Mouse (Mus musculus): Measurements from ENCODE around the gene Wnt1.
A peak's percentile ranks its signal among the peaks of the same experiment; 100 is the strongest.
"Not testable (repeated sequence)": the region's sequence is repeated elsewhere in the genome, so short reads cannot be mapped to it uniquely, and the experiment has no call there.

The Wnt1 gene

DNA sequence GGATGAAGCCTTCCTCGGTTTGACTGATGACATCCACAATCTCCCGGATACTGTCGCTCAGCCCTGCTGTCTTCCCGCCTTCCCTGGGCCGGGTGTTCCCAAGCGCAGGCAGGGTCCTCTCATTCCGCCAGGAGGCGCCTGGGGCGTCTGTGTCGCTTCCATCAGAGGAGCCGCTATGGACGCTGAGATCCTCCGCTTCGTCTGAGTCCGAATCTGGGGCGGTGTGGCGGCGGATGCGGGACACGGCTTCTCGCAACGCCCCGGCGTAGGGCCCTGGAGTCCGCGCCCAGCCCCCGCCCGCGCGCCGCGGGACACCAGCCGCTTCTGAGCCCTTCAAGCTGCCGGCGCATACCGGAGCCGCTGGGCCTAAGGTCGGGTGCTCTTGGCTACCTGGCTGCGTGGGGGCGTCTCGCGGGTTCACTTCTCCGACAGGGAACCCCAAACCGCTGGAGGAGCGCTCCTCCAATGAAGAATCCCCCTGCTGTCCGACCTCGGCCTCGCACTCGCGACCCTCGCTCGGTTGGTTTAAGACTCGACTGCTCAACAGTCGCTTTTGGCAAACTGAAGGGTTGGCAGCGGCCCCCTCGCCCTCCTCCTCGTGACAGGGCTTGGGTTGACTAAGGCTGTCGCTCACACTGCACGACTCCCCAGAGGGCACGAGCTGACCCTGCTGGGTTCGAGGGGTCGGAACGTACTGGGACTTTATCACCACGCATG lies 15.8 kb downstream of the Wnt1 start:
- no peak for DNase-seq (ENCODE audit: low spot score in 2 of 2)

DNA sequence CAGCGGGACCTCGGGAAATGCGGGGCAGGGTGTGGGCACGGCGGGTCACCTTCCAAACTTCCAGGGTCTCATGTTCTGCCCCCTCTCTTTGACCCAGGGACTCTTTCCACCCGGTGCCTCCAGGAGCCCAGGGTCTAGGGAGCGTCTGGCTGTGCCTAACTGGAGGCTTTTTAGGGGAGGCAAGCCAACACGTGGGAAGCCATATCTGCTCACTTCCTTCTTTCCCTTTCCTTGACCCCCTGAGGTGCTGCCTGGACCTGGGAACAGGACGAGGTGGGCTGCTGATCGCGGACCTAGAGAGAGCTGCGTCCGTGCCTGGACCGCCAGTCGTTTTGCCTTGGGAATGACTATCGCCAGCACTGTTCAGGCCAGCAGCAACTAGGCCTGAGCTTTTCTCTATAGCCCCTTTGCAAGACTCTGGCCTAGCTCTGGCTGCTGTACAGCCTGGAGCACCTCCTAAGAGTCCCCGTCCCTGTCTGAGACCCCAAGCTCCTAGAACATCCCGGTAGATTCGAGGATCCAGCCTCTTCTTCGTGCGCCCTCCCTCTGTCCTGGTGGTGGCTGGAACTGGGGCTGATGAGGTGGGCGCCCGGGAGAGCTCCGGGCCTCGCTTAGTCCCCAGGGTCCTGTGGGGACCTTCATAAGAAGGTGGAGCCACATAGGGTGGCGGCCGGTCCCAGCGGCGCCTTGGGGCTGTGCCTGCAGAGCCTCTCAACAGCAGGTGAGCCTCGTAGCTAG lies 16.6 kb downstream of the Wnt1 start:
- DNase-seq (ENCODE audit: low spot score in 2 of 2): no peak

DNA sequence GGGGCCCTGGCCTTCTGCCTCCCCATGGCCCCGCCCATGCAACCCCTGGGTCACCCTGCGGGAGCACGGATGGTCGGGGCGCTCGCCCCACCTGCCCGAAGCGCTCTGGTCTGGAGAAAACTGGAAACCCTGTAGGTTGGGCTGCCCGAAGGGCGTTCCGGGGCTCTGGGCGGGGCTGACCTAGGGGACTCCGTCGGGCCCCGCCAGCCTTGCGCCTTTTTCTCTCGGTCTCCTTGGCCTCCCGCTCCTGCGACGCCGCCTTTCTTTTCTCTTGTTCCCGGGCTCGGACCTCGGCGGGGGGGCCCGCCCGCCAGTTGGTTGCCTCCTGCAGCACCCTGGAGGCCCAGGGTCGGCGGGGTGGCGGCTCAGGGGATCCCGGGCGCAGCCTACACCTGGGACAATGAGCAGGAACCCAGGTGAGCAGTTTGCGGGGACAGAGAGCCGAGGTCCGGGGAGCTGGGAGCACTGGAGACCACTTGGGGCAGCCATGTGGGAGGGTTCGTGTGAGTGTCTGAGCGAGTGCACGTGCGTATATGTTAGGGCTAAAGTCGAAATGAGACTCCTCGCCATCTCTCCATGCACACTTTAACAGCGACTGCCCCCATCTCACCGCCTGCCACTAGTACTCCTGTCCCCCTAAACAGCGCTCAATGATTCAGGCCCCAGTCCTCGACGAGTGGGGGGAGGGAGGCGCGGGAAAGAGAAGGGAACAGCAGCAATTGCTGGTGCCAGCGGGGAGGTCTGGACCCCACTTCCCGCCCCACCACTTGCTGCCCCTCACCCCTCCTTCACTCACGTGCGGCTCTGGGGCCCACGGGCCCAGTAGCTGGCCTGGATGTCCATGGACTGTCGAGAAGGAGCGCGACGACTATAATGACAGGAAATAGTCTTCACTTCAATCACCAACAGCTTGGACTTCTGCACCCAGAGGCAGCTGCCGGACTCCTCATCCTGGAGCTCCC lies 17.4 kb downstream of the Wnt1 start:
- no peak for DNase-seq (ENCODE audit: low spot score in 2 of 2)

DNA sequence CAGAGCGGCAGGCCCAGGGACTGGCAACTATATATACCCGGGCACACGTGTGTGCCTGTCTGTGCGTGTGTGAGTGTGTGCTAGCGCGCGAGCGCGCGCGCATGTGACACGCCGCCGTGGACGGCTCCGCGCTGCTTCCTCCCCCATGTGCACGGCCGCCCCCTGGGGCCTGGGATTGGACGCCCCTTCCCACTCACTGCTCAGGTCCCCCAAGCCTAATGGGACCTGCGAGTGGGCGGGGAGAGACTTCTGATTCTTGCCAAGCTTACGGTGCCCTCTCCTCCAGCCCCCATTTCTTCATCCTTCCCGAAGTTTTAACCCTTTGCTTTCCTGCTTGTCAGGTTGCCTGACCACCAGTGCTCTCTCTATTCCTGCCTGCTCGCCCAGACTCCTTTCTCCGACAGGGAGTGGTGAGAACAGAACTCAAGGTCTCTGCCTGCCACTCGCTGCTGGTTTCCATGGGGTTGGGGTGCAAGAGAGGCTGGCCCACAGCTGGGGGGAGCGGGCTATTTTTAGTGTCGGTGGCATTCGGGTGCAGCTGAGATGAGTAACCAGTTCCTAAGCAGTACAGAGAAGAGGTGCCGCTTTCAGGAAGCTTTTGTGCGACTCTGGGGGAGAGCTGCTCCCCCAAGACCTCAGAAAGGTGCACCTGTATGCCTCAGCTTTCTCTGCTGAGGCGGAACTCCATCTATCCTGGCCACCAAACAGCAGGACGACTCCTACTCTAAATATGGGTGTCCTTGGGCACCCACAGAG lies 18.4 kb downstream of the Wnt1 start:
- DNase-seq (ENCODE audit: low spot score in 2 of 2): peak in 1 of 2 experiments; percentile 63

DNA sequence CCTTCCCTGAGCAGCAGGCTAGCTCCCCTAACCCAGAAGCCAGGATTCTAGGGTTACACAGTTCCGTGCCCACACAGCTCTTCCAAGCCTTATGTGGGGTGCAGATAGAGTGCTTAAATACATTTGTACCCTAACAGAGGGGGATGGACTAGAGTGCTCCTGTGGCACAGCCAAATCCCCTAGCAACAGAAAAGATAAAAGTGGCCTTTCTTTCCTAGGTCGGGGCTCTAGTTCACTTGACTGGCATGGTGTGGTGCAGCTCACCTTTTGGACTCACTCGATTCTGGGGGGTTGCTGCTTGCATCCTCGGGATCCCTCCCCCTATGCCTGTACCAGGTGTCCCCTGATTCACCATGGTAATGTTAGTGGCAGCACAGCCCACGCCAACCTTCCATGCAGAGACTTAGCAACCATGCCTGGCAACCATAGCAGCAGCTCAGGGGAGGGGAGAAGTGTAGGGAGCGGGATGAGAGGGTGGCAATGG lies 19.0 kb downstream of the Wnt1 start:
- no peak for DNase-seq (ENCODE audit: low spot score in 2 of 2)

DNA sequence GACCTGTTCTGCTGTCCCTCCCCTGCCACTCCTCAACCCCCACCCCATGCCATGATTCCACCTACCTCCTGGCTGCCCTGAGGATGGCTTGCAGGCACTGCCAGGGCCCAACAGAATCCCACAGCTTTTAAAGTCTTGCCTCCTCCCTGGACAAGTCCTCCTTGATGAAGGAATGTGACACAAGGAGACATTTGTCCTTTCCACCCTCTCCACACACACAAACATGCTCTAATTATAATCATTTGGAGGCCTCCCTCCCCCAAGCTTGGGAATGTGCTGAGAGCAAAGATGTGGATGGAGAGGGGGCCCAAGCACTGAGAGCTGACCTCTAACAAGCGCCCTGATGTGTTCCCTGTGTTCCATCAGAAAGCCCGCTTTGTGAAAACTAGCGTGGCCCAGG lies 19.7 kb downstream of the Wnt1 start, which contains the start of gene Ddn:
TSS of gene Ddn (minus strand) at position 101 of the 400 bp plus-strand sequence.
- no peak for DNase-seq (ENCODE audit: low spot score in 2 of 2)

DNA sequence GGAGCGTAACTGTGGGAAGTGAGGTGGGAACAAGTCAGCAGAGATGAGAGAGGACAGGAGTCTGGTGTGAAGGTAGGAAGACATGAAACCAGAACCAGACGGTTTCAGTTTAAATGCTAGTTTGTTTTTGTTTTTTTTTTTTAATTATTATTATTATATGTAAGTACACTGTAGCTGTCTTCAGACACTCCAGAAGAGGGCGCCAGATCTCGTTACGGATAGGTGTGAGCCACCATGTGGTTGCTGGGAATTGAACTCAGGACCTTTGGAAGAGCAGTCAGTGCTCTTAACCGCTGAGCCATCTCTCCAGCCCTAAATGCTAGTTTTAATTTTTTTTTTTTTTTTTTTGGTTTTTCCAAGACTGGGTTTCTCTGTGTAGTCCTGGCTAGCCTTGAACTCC lies 20.6 kb downstream of the Wnt1 start:
- not testable (repeated sequence) for DNase-seq (ENCODE audit: low spot score in 2 of 2)

DNA sequence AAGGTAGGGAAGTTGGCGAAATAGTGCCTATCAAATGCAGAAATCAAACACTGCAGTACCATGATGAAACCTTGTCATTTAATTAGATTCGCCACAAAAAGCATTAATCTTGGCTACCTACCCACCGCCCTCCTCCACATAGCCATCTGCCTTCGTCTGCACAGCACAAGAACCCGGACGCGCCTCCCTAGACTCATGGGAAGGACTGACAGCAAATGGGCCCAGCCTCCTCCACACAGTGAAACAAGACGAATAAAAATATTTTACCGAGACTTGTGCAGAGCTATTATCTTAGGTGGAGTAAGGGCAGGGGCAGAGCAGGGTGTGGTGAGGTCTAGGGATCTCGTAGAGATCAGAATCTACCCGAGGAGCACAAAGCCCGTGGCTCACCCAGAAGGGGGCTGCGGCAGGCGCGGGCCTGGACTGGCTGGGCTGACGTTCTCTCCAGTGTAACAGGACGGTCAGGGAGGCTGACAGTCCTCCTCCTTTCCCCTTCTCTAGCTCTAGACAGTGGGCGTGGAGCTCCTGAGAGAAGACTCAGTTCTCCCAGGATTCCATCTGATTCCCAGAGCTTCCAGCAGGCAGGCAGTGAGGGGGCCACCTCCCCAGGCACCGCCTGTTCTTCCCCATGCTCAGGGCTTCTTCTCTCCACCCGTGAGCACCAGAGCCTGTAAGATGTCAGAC lies 23.2 kb downstream of the Wnt1 start:
- DNase-seq (ENCODE audit: low spot score in 2 of 2): no peak

DNA sequence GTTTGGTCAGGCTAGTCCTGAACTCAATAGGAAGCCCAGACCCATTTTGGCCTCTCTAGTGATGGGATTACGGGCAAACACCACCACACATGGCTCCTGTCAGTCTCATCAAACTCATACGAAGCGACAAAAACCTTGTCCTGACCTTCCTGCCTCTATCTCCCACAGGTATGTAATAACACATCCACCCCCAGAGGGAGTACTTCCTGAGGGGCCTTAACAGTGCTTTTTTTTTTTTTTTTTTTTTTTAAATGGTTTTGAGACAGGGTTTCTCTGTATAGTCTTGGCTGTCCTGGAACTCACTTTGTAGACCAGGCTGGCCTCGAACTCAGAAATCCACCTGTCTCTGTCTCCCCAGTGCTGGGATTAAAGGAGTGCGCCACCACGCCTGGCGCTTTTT lies 28.5 kb downstream of the Wnt1 start:
- no peak for DNase-seq (ENCODE audit: low spot score in 2 of 2)

DNA sequence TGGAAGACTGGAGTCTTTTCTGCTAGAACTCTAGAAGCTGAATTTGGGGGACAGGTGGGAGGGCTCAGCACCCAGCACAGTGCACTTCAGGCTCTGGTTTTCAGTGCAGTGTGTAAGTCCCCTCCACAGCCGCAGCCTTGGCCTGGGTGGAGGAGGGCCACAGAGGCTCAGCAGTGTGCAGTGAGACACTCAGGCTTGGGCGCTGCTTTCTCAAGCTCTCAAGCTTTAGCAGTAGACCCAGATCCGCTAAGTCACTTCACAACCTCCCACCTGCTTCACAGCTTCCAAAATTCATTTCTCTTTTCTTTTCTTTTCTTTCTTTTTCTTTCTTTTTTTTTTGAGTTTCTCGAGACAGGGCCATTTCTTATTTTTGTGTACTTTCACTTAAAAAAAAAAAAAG lies 31.3 kb downstream of the Wnt1 start:
- DNase-seq (ENCODE audit: low spot score in 2 of 2): no peak

DNA sequence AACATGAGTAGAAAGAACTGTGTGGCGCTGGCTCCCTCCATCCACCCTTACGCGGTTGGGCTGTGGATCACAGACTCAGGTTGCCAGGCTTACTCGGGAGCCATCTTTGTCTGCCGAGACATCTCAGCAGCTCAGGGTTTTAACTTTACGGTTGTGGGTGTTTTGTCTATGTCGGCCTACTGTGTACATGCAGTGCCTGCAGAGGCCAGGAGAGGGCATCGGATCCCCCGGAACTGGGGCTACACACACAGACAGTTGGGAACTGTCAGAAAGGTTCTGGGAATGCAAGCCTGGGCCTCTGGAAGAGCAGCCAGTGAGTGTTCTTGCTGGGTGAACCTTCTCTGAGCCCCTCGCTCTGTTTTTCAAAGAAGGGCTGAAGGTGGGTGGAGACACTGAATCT lies 31.7 kb downstream of the Wnt1 start:
- DNase-seq (ENCODE audit: low spot score in 2 of 2): peak in 1 of 2 experiments; percentile 42

DNA sequence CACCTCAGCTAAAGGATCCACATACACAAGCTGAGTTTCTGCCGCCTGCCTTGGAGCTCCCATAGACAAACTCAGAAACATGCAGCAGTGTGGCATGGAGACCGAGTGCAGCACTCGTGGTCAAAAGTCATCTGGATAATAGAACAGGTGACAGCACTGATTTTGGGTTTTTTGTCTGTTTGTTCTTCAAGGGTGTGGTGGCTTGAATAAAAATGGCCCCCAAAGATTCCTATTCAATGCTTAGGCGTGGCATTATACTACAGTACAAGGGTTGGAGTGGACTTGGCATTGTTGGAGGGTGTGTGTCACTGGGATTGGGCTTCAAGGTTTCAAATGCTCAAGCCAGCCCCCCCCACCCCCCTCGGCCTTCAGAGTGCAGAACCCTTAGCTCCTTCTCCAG lies 32.5 kb downstream of the Wnt1 start:
- no peak for DNase-seq (ENCODE audit: low spot score in 2 of 2)

DNA sequence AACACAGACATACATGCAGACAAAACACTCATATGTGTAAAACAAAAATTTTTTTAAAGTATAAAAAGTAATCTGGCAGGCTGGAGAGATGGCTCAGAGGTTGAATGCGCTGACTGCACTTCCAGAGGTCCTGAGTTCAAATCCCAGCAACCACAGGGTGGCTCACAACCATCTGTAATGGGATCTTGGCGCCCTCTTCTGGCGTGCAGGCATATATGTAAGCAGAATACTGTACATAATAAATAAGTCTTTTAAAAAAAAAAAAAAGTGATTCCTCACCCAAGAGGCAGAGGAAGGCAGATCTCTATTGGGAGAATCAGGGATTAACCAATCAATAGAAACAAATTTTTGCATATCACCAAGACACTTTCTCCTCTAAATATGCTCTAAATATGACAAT lies 33.8 kb downstream of the Wnt1 start:
- DNase-seq (ENCODE audit: low spot score in 2 of 2): peak in 1 of 2 experiments; percentile 37

DNA sequence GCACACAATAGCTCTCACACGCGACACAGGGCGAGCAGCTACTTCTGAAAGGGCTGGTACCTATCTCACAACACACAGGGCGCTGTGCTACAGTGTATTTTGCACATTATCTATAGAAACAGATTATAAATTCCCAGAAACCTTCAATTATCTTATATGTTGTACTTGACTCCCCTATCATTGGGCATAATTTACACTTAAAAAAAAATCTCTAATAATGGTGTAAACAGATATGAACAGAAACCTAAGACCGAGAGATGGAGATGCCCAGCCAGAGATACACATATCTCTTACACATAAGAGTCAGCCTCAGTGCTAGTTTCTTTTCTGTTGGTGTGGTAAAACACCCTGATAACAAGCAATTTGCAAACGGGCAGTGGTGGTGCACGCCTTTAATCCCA lies 38.0 kb downstream of the Wnt1 start:
- no peak for DNase-seq (ENCODE audit: low spot score in 2 of 2)

DNA sequence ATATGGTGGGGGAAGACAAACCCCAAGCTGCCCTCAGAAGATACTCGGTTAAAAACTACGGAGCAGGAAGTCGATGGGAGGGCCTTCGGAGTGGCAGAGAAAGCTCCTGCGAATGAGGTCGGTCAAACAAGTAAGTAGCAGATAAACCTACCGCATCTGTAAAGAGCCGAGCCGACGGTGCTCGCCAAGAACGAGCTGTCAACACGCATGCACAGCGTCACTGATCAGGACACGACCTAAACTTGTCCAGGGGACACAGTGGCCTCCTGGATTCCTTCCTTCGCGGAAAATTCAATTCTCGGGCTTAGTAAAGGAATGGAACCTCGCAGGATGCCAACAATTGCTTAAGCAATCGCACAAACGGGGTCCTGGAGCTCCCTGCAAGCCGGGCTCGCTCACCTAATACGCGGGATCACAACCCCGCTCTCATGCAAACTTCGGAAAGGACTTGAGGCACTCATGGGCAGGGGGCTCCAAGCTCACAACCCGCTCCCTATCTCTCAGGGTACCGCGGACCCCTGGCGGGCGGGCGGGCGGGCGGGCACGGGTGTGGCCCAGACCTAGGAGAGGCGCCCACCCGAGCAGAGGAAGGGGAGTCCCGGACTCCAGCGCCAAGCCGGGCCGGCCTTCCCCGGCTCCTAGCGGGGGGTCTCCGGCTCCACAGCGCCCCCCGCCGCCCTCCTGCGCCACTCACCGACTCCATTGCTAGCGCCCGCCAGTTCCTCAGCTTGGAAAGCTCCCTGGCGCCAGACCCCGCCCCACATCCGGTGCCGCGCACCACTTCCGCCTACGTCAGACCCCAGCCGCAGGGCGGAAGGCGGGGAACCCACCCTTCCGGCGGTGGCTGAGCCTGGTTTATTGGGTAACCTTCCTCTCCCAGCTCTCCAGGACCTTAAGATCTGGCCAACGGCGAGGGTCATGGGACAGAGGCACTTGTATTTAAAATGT lies 41.4 kb downstream of the Wnt1 start, which contains the start of gene Prkag1:
TSS of gene Prkag1 (minus strand) at position 786 of the 948 bp plus-strand sequence.
- peak; percentile 98 for DNase-seq (ENCODE audit: low spot score in 2 of 2)

DNA sequence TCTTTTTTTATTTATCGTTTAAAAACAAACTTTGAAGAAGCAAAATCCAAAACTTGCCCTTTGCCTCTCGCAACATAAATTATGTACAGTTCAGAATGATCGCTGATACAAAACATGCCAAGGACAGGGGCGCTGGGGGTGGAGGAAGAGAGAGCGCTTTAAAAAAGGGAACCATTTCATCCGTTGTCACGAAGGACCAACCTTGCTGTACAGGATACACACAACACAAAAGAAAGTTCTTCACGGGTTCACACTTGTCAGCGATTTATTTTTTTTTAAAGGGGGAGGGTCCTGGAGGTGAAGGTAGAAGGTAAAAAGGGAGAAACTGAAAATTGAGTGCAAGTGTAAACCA lies 42.0 kb downstream of the Wnt1 start:
- no peak for DNase-seq (ENCODE audit: low spot score in 2 of 2)

DNA sequence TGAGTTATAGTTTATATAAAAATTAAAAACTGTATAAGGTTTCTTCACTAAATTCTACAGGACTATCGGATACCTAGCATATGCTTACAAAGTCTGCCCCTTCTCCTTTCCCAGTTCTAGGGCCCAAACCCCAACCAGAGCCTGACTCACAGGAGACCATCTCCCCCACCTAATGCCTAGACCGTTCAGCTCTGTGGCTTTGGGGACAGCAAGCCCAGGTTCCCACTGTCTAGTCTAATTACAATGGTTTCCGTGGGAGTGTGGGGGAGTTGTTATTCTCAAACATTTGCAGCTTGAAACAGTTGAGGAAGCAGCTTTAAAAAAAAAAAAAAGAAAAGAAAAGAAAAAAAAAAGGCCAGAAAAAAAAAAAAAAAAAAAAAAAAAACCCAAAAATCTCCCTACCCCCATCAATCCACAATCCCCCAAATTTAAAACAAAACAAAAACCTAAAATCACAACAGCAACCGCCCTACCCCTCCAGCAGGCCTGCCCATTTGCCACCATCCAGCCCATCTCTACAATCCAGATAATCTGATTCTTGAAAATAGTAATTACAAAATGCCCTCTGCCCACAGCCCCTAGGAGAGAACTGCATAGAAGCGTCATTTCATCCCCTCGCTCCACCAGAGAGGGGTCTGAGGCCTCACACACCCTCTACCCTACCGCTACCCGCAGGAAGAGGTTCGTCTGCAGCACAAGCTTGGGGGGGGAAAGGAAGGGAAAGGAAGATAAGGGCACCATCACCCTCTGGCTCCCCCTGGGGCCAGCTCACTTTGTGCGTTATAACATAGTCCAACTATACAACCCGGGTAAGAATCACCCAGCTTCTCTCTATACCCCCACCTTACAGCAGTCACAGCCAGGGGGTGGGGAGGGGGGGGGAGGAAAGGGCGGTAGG lies 42.8 kb downstream of the Wnt1 start:
- peak; percentile 50 to 65 for DNase-seq (ENCODE audit: low spot score in 2 of 2)

DNA sequence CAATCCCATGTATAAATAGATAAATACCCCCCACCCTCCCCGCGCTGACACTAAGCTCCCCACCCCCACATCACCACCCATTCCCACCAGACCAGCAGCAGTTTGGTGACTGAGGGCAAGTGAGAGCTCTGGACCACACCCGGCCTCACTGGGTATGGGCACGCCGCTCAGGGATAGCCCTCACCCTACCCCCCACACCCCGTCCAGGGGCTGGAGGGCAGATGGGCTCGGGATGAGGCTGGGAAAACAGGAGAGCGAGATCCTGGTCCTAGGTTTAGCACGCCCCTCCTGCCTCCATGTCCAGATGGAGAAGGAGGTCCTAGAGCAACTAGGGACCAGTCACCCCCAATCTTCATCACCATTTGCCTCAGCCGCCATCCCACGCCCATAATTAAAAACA lies 43.6 kb downstream of the Wnt1 start:
- no peak for DNase-seq (ENCODE audit: low spot score in 2 of 2)

All from natural killer cell, adult 2 months (primary cell).